Mouse (Mus musculus): ENCODE results near the gene Anapc16. TPM values are rescaled to one million over a fixed set of nuclear protein-coding genes. Genes with fewer than 3 reads are reported as not detected.

The Anapc16 gene
- 24.5 TPM for polyA plus RNA-seq (2014; fragmentation: Illumina TruSeq; extraction: RNeasy Lipid Tissue Mini Kit (QIAGEN cat#74804); ENCODE audit: low read depth, low replicate concordance)

GRCm38 (mm10) chr10:60002673-60003212, at the start of gene Anapc16, which contains the start of gene Ascc1:
TSS of gene Anapc16 (minus strand) at chr10:60003135.
TSS of gene Ascc1 (plus strand) at chr10:60002805.

GRCm38 (mm10) chr10:59951211-59952151, 51.5 kb downstream of the Anapc16 start, which contains the start of gene Ddit4:
TSS of gene Ddit4 (minus strand) at chr10:59951834.

Other genes with a start within 250 kb of the Anapc16 start
- gene Dnajb12, start 123.6 kb downstream of the Anapc16 start, polyA plus RNA-seq (2014; fragmentation: Illumina TruSeq; extraction: RNeasy Lipid Tissue Mini Kit (QIAGEN cat#74804); ENCODE audit: low read depth, low replicate concordance) = 7.6 TPM
- gene Ddit4, start 51.3 kb downstream of the Anapc16 start, polyA plus RNA-seq (2014; fragmentation: Illumina TruSeq; extraction: RNeasy Lipid Tissue Mini Kit (QIAGEN cat#74804); ENCODE audit: low read depth, low replicate concordance) = 3.5 TPM
- 24.5 TPM for gene Ascc1, start 330 bp downstream of the Anapc16 start, polyA plus RNA-seq (2014; fragmentation: Illumina TruSeq; extraction: RNeasy Lipid Tissue Mini Kit (QIAGEN cat#74804); ENCODE audit: low read depth, low replicate concordance)
- gene Spock2, start 103.1 kb upstream of the Anapc16 start, polyA plus RNA-seq (2014; fragmentation: Illumina TruSeq; extraction: RNeasy Lipid Tissue Mini Kit (QIAGEN cat#74804); ENCODE audit: low read depth, low replicate concordance) = 0.28 TPM
- gene Chst3, start 216.1 kb upstream of the Anapc16 start, polyA plus RNA-seq (2014; fragmentation: Illumina TruSeq; extraction: RNeasy Lipid Tissue Mini Kit (QIAGEN cat#74804); ENCODE audit: low read depth, low replicate concordance) = 3.4 TPM

Measured in kidney, adult 10 weeks (tissue).